Mouse (Mus musculus) neural tube, embryonic 12.5 days (tissue): ENCODE data around the gene Pex26. TPM values are rescaled to one million over a fixed set of nuclear protein-coding genes. Genes with fewer than 3 reads are reported as not detected.

ENCODE experiments used
- ATAC-seq: fragments of 200-750 bp; cut with Nextera tagmentation; 2 replicates; pipeline ENCODE4 v1.8.0; 2017; ENCODE audit warnings: low read depth, mild to moderate bottlenecking, moderate TSS enrichment, moderate library complexity; ENCODE audit not compliant: low FRiP score
- H3K27ac ChIP-seq: fragments of 300-500 bp; sonication (generic); 2 replicates; pipeline ENCODE4 v1.5.1; 2016
- H3K27me3 ChIP-seq: fragments of 300-500 bp; sonication (generic); replicated peaks from 2 replicates; pipeline ENCODE4 v1.6.1; 2016; ENCODE audit warnings: mild to moderate bottlenecking
- H3K36me3 ChIP-seq: fragments of 300-500 bp; sonication (generic); 2 replicates; pipeline ENCODE4 v1.6.1; 2016; ENCODE audit warnings: mild to moderate bottlenecking
- H3K4me1 ChIP-seq: fragments of 300-500 bp; sonication (generic); 2 replicates; pipeline ENCODE4 v1.6.1; 2016
- H3K4me2 ChIP-seq: fragments of 300-500 bp; sonication (generic); replicated peaks from 2 replicates; pipeline ENCODE4 v1.6.1; 2016; ENCODE audit warnings: mild to moderate bottlenecking
- H3K4me3 ChIP-seq: fragments of 300-500 bp; sonication (generic); 2 replicates; pipeline ENCODE4 v1.5.1; 2016
- H3K9ac ChIP-seq: fragments of 300-500 bp; sonication (generic); 2 replicates; pipeline ENCODE4 v1.6.1; 2016; ENCODE audit warnings: mild to moderate bottlenecking
- H3K9me3 ChIP-seq: fragments of 300-500 bp; sonication (generic); 2 replicates; pipeline ENCODE4 v1.6.1; 2016; ENCODE audit warnings: mild to moderate bottlenecking
- WGBS: fragments of 180-500 bp; shearing (Covaris S2); methylation state at CpG from one replicate; pipeline ENCODE4 v1.1.7; 2016; 5-methylcytosine and 5-hydroxymethylcytosine counted together
- polyA plus RNA-seq: library from polyadenylated mRNA; unstranded; fragments of >200 nt; fragmentation: Nextera tagmentation; extraction: Ambion mirVana; gene quantifications from 2 replicates; pipeline ENCODE4 v1.2.1, GENCODE M21; 2016

Gene Pex26
- polyA plus RNA-seq, 1 experiment from 2014 or later, result 12.5 TPM

- no peaks in the 10 kb centered on the region for H3K27me3 ChIP-seq
- H3K4me1 ChIP-seq, result peaks cover 18% of the 10 kb centered on the region
- no peak for ATAC-seq
- no peak overlapping the region for H3K27ac ChIP-seq
- H3K9me3 ChIP-seq, result no peaks in the 10 kb centered on the region
- 55% methylated on average over 3 of the region's 3 CpGs for WGBS
- no peak overlapping the region for H3K4me2 ChIP-seq
- H3K4me3 ChIP-seq, result no peak overlapping the region
- no peaks in the 10 kb centered on the region for H3K36me3 ChIP-seq
- H3K9ac ChIP-seq, result no peak overlapping the region
These were observed 35.1 kb upstream of the Pex26 start for GRCm38 (mm10) chr6:121148360-121148759.

DNA sequence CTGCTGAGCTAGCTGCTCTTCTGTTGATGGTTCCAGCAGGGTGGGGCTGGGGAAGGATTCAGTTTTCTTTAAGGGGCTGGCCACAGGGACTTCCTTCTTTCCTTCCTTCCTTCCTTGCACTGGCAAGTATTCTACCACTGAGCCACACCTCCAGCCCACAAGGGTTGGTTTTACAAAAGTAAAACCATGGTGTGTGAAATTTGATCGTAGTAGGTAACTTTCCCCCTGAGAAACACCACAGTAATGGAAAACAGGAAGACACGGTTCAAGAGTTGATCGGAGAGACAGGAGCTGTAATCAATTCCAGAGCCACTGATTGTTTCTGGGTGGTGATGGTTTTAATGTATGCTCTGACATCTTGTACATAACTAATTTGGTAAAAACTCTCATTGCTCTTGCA lies 34.0 kb upstream of the Pex26 start:
- peaks cover 14% of the 10 kb centered on the region for H3K4me1 ChIP-seq
- H3K9me3 ChIP-seq, result no peaks in the 10 kb centered on the region
- no peak overlapping the region for H3K4me2 ChIP-seq
- H3K27me3 ChIP-seq, result no peaks in the 10 kb centered on the region
- no peak overlapping the region for H3K9ac ChIP-seq
- 83% methylated on average over 3 of the region's 3 CpGs for WGBS
- no peak overlapping the region for H3K27ac ChIP-seq
- no peak for ATAC-seq
- no peak overlapping the region for H3K4me3 ChIP-seq
- no peaks in the 10 kb centered on the region for H3K36me3 ChIP-seq

- H3K4me3 ChIP-seq, result no peak overlapping the region
- H3K4me1 ChIP-seq, result peaks cover 10% of the 10 kb centered on the region
- H3K27ac ChIP-seq, result no peak overlapping the region
- no peaks in the 10 kb centered on the region for H3K9me3 ChIP-seq
- H3K36me3 ChIP-seq, result no peaks in the 10 kb centered on the region
- H3K9ac ChIP-seq, result no peak overlapping the region
- H3K4me2 ChIP-seq, result no peak overlapping the region
- no peaks in the 10 kb centered on the region for H3K27me3 ChIP-seq
- WGBS, result 96% methylated on average over 8 of the region's 8 CpGs
- ATAC-seq, result no peak
These were observed 33.3 kb upstream of the Pex26 start for GRCm38 (mm10) chr6:121150126-121150525.

DNA sequence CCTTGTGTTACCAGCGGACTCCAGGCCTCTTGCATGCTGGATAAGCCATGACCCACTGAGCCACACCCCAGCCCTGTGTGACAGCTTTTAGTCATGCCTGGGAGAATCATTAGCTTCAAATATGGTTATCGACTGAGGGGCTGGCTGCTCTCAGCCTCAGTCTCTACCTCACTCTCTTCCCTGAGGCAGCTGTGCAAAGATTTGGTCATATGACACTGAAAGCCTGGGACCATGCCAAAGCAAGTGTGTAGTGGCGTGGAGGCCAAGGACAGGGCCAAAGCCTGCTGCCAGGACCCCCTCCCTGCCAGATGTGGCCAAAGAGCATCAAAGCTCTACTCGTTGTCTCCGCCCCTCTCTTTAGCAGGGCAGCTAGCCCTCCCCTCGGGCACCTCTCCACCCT lies 31.7 kb upstream of the Pex26 start:
- Histone ChIP-seq H3K4me1 (no peaks in the 10 kb centered on the region; the same call in 1 of the 2 replicates), H3K4me2 (no peak overlapping the region), H3K9me3 (no peaks in the 10 kb centered on the region), H3K27me3 (no peaks in the 10 kb centered on the region), H3K27ac (no peak overlapping the region), H3K9ac (no peak overlapping the region), H3K36me3 (no peaks in the 10 kb centered on the region), H3K4me3 (no peak overlapping the region)
- ATAC-seq, result no peak
- 58% methylated on average over 6 of the region's 6 CpGs for WGBS

GRCm38 (mm10) chr6:121153177-121153576 lies 30.3 kb upstream of the Pex26 start:
- 86% methylated on average over 8 of the region's 8 CpGs for WGBS
- H3K36me3 ChIP-seq, result no peaks in the 10 kb centered on the region
- no peaks in the 10 kb centered on the region for H3K9me3 ChIP-seq
- no peak overlapping the region for H3K4me3 ChIP-seq
- H3K27me3 ChIP-seq, result no peaks in the 10 kb centered on the region
- ATAC-seq, result no peak
- H3K9ac ChIP-seq, result no peak overlapping the region
- H3K4me1 ChIP-seq, result no peaks in the 10 kb centered on the region; the same call in 1 of the 2 replicates
- no peak overlapping the region for H3K4me2 ChIP-seq
- no peak overlapping the region for H3K27ac ChIP-seq

GRCm38 (mm10) chr6:121154451-121155300 lies 28.8 kb upstream of the Pex26 start:
- no peaks in the 10 kb centered on the region for H3K36me3 ChIP-seq
- no peak for ATAC-seq
- no peak overlapping the region for H3K4me2 ChIP-seq
- no peaks in the 10 kb centered on the region for H3K27me3 ChIP-seq
- 89% methylated on average over 16 of the region's 16 CpGs for WGBS
- H3K9ac ChIP-seq, result no peak overlapping the region
- H3K27ac ChIP-seq, result no peak overlapping the region
- no peaks in the 10 kb centered on the region for H3K9me3 ChIP-seq
- H3K4me3 ChIP-seq, result no peak overlapping the region
- H3K4me1 ChIP-seq, result no peaks in the 10 kb centered on the region; the same call in 1 of the 2 replicates

DNA sequence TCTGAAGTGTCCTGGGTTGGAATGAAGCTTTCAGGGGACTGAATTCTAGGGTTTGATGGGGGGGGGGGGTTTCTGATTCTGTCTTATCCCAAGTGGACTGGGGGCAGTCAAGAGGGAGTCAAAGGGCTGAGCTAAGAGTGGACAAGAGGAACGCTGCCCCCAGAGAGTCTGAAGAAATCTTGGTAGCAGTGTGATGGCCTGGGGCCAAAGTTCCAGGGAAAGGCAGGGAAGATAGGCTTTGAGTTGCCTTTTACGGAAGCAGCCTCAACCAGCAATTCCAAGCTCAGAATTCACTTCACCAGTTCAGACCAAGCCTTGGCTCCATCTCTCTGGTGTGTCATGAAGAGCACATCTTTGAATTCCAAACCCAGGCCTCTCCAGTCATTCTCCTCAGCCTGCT lies 27.4 kb upstream of the Pex26 start:
- 82% methylated on average over 2 of the region's 2 CpGs for WGBS
- H3K4me1 ChIP-seq, result no peaks in the 10 kb centered on the region; the same call in 1 of the 2 replicates
- H3K9me3 ChIP-seq, result no peaks in the 10 kb centered on the region
- no peak overlapping the region for H3K27ac ChIP-seq
- H3K27me3 ChIP-seq, result no peaks in the 10 kb centered on the region
- H3K9ac ChIP-seq, result no peak overlapping the region
- H3K36me3 ChIP-seq, result no peaks in the 10 kb centered on the region
- H3K4me2 ChIP-seq, result no peak overlapping the region
- no peak overlapping the region for H3K4me3 ChIP-seq
- no peak for ATAC-seq

- H3K4me1 ChIP-seq, result no peaks in the 10 kb centered on the region
- H3K27ac ChIP-seq, result no peak overlapping the region
- no peak overlapping the region for H3K4me3 ChIP-seq
- H3K9ac ChIP-seq, result no peak overlapping the region
- H3K9me3 ChIP-seq, result no peaks in the 10 kb centered on the region
- no peak overlapping the region for H3K4me2 ChIP-seq
- H3K27me3 ChIP-seq, result no peaks in the 10 kb centered on the region
- ATAC-seq, result no peak
- H3K36me3 ChIP-seq, result no peaks in the 10 kb centered on the region
- WGBS, result 95% methylated on average over 5 of the region's 5 CpGs
These were observed 23.9 kb upstream of the Pex26 start for GRCm38 (mm10) chr6:121159616-121160015.

- ATAC-seq, result no peak
- 72% methylated on average over 6 of the region's 6 CpGs for WGBS
- no peaks in the 10 kb centered on the region for H3K4me1 ChIP-seq
These were observed 23.3 kb upstream of the Pex26 start for GRCm38 (mm10) chr6:121160126-121160525.

DNA sequence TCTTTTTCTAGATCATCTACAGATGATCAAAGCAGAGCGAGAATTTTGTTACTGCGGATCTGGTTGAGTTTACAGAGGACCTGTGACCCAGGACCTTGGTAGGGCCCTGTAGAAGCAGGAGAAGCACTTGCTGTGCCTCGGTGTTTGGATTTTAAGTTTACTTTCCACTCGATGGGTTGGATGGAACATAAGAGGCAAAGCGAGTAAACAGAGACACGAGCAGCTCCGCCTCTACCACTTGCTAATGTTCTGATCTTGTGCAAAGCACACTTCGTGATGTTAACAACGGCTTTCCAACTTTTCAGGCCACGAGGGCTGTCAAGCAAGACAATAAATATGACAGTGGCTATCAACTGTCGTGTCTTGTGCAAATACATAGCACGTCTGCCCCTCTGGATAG lies 20.9 kb upstream of the Pex26 start:
- Histone ChIP-seq H3K27me3 (no peaks in the 10 kb centered on the region), H3K4me1 (peaks cover 9% of the 10 kb centered on the region; the same call in 1 of the 2 replicates), H3K9me3 (no peaks in the 10 kb centered on the region), H3K4me2 (no peak overlapping the region), H3K9ac (no peak overlapping the region), H3K27ac (no peak overlapping the region), H3K36me3 (no peaks in the 10 kb centered on the region), H3K4me3 (no peak overlapping the region)
- WGBS, result 91% methylated on average over 12 of the region's 12 CpGs
- ATAC-seq, result no peak

More at GRCm38 (mm10) chr6:121160126-121160525, 23.3 kb upstream of the Pex26 start:
- Histone ChIP-seq H3K9me3 (no peaks in the 10 kb centered on the region), H3K27ac (no peak overlapping the region), H3K4me3 (no peak overlapping the region), H3K4me2 (no peak overlapping the region), H3K9ac (no peak overlapping the region), H3K27me3 (no peaks in the 10 kb centered on the region), H3K36me3 (no peaks in the 10 kb centered on the region)

GRCm38 (mm10) chr6:121166098-121166552 lies 17.3 kb upstream of the Pex26 start:
- 29% methylated on average over 10 of the region's 10 CpGs for WGBS
- Histone ChIP-seq H3K4me1 (peaks cover 9% of the 10 kb centered on the region; the same call in 1 of the 2 replicates), H3K9me3 (no peaks in the 10 kb centered on the region), H3K36me3 (no peaks in the 10 kb centered on the region), H3K4me2 (no peak overlapping the region), H3K27ac (peak overlapping the region; percentile 38; the same call in 1 of the 2 replicates), H3K4me3 (no peak overlapping the region), H3K27me3 (no peaks in the 10 kb centered on the region), H3K9ac (0 out of 2 replicates have a peak overlapping the region, but pooled peaks have one; percentile 17)
- peak; percentile 83 for ATAC-seq

DNA sequence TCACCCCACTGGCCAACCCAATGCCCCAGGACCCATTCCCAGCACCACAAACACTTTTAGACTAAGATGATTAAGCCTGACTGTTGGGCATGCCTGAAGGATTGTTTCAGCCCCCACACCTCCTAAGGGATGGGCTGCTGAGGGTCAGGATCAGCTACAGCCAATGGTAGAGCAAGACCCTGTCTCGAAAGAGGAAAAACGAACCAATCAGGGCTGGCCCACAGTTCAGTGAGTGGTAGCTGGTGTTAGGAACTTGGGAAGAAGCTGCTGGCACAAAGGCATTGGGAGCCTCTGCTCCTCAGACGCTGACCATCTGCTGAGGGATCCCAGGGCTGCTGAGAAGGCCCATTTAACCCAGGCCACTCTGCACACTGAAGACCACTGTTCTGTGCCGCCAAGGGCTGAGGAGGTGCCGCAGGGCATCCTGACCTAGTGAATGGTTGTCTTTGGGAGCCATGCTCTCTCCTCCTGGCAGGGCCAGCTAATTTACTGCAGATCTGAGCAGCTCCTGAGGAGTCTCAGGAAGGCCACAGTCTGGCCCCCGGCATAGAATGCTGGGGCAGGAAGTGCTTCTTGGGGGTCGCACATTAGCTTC lies 16.0 kb upstream of the Pex26 start:
- Histone ChIP-seq H3K4me1 (peaks cover 9% of the 10 kb centered on the region; the same call in 1 of the 2 replicates), H3K27ac (no peak overlapping the region), H3K4me3 (no peak overlapping the region), H3K9ac (no peak overlapping the region), H3K9me3 (no peaks in the 10 kb centered on the region), H3K27me3 (no peaks in the 10 kb centered on the region), H3K4me2 (no peak overlapping the region), H3K36me3 (no peaks in the 10 kb centered on the region)
- no peak for ATAC-seq
- WGBS, result 66% methylated on average over 7 of the region's 7 CpGs
